Mouse (Mus musculus): ENCODE results near the gene Rgcc. TPM values are rescaled to one million over a fixed set of nuclear protein-coding genes. Genes with fewer than 3 reads are reported as not detected.

Gene Rgcc
- polyA plus RNA-seq, 1 experiment from 2014 or later: 65.4 TPM

DNA sequence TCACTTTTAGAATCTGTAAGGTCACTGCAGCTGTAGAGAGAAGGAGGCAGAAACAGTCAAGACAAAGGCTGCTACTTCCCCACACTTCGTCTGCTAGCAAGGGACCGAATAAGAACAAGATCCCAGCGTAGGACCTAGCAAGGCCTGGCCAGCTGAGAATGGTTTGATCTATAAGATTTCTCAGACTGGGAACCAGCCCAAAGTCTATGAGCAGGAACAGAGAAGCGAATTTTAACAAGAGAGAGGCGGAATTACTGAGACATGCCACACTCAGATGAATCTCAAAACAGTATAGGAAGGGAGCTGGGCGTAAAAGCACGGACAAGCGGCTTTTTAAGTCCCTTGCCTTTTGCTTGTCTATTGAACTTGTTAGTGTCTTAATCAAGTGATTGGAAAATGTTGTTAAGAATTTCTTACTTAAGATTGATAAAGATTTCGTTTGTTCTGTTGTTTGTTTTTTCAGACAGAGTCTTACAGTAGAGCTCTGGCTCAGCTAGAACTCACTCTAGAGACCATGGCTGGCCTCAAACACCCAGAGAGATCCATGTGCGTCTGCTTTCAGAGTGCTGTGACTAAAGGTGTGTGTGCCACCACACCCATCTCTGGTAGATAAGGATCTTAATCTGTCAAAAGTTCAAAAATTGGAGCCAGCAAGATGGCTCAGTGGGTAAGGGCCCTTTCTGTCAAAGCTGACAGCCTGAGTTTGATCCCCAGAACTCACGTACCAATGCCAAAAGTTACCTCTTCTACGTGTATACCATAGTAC lies 13.0 kb upstream of the Rgcc start:
- no peak for ATAC-seq (ENCODE audit: insufficient number of reproducible peaks, low FRiP score, low TSS enrichment, low read depth)
- no peaks in the 10 kb centered on the region for H3K9me3 ChIP-seq
- no peaks in the 10 kb centered on the region for H3K27me3 ChIP-seq
- no peak overlapping the region for H3K4me3 ChIP-seq
- H3K27ac ChIP-seq: peak overlapping the region; percentile 57; the same call in 1 of the 2 replicates
- no peak overlapping the region for H3K9ac ChIP-seq
- H3K4me1 ChIP-seq: peaks cover 11% of the 10 kb centered on the region; the same call in 1 of the 2 replicates
- WGBS: 68% methylated on average over 12 of the region's 12 CpGs
- no peaks in the 10 kb centered on the region for H3K36me3 ChIP-seq
- H3K4me2 ChIP-seq: no peak overlapping the region

DNA sequence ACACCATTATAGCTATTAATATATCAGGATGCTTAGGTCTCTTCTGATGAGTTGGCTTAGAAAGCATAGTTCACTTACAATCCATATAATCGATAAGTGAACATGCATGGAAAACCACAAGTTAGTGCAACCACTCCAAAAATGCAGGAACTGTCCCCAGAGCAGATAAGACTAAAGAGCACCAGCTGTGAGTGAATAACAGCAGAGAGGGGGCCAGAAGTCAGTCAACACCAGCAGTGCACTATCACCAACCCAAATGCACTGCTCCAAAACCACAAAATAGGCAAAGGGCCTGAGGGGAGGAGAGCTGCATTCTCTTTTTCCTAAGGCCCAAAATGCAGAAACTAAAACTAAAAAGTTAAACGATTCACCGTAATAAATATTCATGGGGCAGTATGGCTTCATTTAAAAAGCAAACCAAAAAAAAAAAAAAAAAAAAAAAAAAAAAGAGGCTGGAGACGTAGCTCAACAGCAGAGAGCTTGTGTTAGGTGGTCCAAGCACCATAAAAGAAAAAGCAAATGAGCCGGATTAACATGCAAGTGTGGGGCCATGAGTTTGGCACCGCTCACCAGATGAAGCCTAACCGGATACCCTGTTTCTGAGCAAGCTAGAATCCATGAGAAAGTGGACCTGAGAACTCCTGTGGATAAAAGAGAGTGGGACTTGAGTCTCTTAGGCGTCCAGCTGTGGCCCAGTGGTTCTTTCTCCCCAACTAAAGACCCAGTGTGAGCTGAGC lies 12.2 kb upstream of the Rgcc start:
- Histone ChIP-seq H3K4me3 (no peak overlapping the region), H3K36me3 (no peaks in the 10 kb centered on the region), H3K9ac (no peak overlapping the region), H3K4me2 (no peak overlapping the region), H3K27ac (peak overlapping the region; percentile 57; the same call in 1 of the 2 replicates), H3K27me3 (no peaks in the 10 kb centered on the region), H3K4me1 (peaks cover 14% of the 10 kb centered on the region; the same call in 1 of the 2 replicates), H3K9me3 (no peaks in the 10 kb centered on the region)
- WGBS: 58% methylated on average over 8 of the region's 8 CpGs
- ATAC-seq (ENCODE audit: insufficient number of reproducible peaks, low FRiP score, low TSS enrichment, low read depth): no peak

DNA sequence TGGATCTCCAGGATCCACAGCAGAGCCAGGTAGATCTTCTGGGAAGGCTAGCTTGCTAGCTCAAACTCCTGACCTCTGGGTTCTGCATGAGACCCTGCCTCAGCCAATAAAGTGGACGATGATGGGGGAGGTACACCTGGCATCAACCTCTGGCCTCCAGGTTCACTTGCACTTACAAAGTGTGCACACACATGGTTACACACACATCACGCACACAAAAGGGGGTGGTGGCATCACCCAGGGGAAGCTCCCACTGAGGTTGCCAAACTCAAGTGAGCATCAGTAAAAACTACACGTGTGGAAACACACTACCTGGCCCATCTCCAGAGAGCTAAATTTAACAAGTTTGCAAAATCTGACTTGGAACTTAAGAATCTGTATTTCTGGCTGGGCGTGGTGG lies 11.3 kb upstream of the Rgcc start:
- Histone ChIP-seq H3K27ac (no peak overlapping the region), H3K4me2 (no peak overlapping the region), H3K27me3 (no peaks in the 10 kb centered on the region), H3K36me3 (no peaks in the 10 kb centered on the region), H3K4me3 (no peak overlapping the region), H3K9me3 (no peaks in the 10 kb centered on the region), H3K4me1 (peaks cover 14% of the 10 kb centered on the region; the same call in 1 of the 2 replicates), H3K9ac (no peak overlapping the region)
- 63% methylated on average over 4 of the region's 4 CpGs for WGBS
- ATAC-seq (ENCODE audit: insufficient number of reproducible peaks, low FRiP score, low TSS enrichment, low read depth): no peak

DNA sequence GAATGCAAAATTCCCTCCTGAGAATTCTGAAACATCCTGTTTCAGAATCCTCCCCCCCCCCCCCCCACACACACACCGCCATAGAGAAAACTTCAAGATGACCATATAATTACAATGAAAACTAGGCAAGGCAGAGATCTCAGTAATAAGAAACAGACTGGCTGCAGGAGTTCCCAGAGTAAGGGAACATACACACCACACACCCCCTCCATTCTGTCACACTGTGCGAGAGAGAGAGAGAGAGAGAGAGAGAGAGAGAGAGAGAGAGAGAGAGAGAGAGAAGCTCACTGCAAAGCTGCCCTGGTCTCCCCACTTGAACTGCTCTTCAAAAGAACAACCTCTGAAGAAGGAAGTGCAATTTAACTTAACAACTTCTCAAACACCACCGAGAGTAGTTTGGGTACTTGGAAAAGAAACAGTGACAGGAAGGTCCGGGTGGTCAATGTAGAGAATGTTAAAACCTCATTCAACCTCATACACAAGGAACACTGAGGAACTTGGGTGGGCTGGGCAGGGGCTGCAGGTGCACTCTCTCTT lies 10.5 kb upstream of the Rgcc start:
- Histone ChIP-seq H3K36me3 (no peaks in the 10 kb centered on the region), H3K27ac (no peak overlapping the region), H3K4me2 (no peak overlapping the region), H3K4me1 (peaks cover 12% of the 10 kb centered on the region; the same call in 1 of the 2 replicates), H3K9me3 (no peaks in the 10 kb centered on the region), H3K9ac (no peak overlapping the region), H3K4me3 (no peak overlapping the region), H3K27me3 (no peaks in the 10 kb centered on the region)
- WGBS: 30% methylated on average over 4 of the region's 4 CpGs
- ATAC-seq (ENCODE audit: insufficient number of reproducible peaks, low FRiP score, low TSS enrichment, low read depth): no peak

DNA sequence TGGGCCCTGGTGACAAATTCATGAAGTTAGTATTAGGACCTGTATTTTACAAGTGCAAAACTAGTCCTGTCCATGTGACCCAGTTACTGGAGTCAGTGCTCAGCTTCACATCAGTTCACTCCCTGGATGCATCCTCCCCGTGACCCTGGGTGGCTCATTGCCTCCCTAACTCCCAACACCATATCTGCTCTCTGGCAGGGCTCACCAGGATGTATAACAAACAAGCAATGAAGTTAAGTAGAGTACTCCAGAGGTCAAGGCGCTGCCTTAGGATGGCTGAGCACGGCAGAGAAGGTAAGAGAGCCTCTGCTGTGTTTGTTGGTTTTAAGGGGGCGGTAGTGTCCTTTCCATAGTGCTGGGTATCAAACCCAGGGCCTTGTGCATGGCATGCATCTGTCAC lies 7.7 kb upstream of the Rgcc start:
- no peak overlapping the region for H3K27ac ChIP-seq
- no peak overlapping the region for H3K4me3 ChIP-seq
- H3K4me2 ChIP-seq: no peak overlapping the region
- H3K36me3 ChIP-seq: no peaks in the 10 kb centered on the region
- peaks cover 10% of the 10 kb centered on the region; the same call in 1 of the 2 replicates for H3K4me1 ChIP-seq
- no peaks in the 10 kb centered on the region for H3K27me3 ChIP-seq
- no peak for ATAC-seq (ENCODE audit: insufficient number of reproducible peaks, low FRiP score, low TSS enrichment, low read depth)
- 66% methylated on average over 4 of the region's 4 CpGs for WGBS
- no peak overlapping the region for H3K9ac ChIP-seq
- H3K9me3 ChIP-seq: no peaks in the 10 kb centered on the region

GRCm38 (mm10) chr14:79308364-79308763 lies 6.9 kb upstream of the Rgcc start:
- ATAC-seq (ENCODE audit: insufficient number of reproducible peaks, low FRiP score, low TSS enrichment, low read depth): no peak
- WGBS: 49% methylated on average over 4 of the region's 4 CpGs
- Histone ChIP-seq H3K9ac (no peak overlapping the region), H3K9me3 (no peaks in the 10 kb centered on the region), H3K4me2 (no peak overlapping the region), H3K27me3 (no peaks in the 10 kb centered on the region), H3K4me1 (peaks cover 7% of the 10 kb centered on the region; the same call in 1 of the 2 replicates), H3K36me3 (no peaks in the 10 kb centered on the region), H3K4me3 (no peak overlapping the region), H3K27ac (no peak overlapping the region)

- H3K27me3 ChIP-seq: no peaks in the 10 kb centered on the region
- 67% methylated on average over 5 of the region's 5 CpGs for WGBS
- H3K4me1 ChIP-seq: peaks cover 7% of the 10 kb centered on the region; the same call in 1 of the 2 replicates
- no peak overlapping the region for H3K27ac ChIP-seq
- H3K9ac ChIP-seq: no peak overlapping the region
- ATAC-seq (ENCODE audit: insufficient number of reproducible peaks, low FRiP score, low TSS enrichment, low read depth): no peak
- no peak overlapping the region for H3K4me3 ChIP-seq
- no peaks in the 10 kb centered on the region for H3K36me3 ChIP-seq
- H3K9me3 ChIP-seq: no peaks in the 10 kb centered on the region
- H3K4me2 ChIP-seq: no peak overlapping the region
These were observed 6.5 kb upstream of the Rgcc start for GRCm38 (mm10) chr14:79307908-79308307.

GRCm38 (mm10) chr14:79307138-79307537 lies 5.7 kb upstream of the Rgcc start:
- Histone ChIP-seq H3K36me3 (no peaks in the 10 kb centered on the region), H3K4me3 (no peak overlapping the region), H3K4me2 (no peak overlapping the region), H3K9me3 (no peaks in the 10 kb centered on the region), H3K27ac (no peak overlapping the region), H3K4me1 (peaks cover 7% of the 10 kb centered on the region; the same call in 1 of the 2 replicates), H3K27me3 (peaks cover 3% of the 10 kb centered on the region), H3K9ac (no peak overlapping the region)
- WGBS: 88% methylated on average over 7 of the region's 7 CpGs
- no peak for ATAC-seq (ENCODE audit: insufficient number of reproducible peaks, low FRiP score, low TSS enrichment, low read depth)

GRCm38 (mm10) chr14:79304873-79305464 lies 3.5 kb upstream of the Rgcc start:
- Histone ChIP-seq H3K4me1 (peaks cover 19% of the 10 kb centered on the region), H3K9me3 (no peaks in the 10 kb centered on the region), H3K9ac (no peak overlapping the region), H3K4me3 (no peak overlapping the region), H3K27me3 (peaks cover 6% of the 10 kb centered on the region), H3K27ac (no peak overlapping the region), H3K36me3 (no peaks in the 10 kb centered on the region), H3K4me2 (no peak overlapping the region)
- no peak for ATAC-seq (ENCODE audit: insufficient number of reproducible peaks, low FRiP score, low TSS enrichment, low read depth)
- 79% methylated on average over 6 of the region's 6 CpGs for WGBS

GRCm38 (mm10) chr14:79303150-79303549 lies 1.7 kb upstream of the Rgcc start:
- no peak overlapping the region for H3K4me2 ChIP-seq
- WGBS: 74% methylated on average over 2 of the region's 2 CpGs
- no peaks in the 10 kb centered on the region for H3K36me3 ChIP-seq
- no peak overlapping the region for H3K4me3 ChIP-seq
- no peaks in the 10 kb centered on the region for H3K9me3 ChIP-seq
- H3K9ac ChIP-seq: no peak overlapping the region
- peaks cover 6% of the 10 kb centered on the region for H3K27me3 ChIP-seq
- no peak for ATAC-seq (ENCODE audit: insufficient number of reproducible peaks, low FRiP score, low TSS enrichment, low read depth)
- H3K27ac ChIP-seq: no peak overlapping the region
- peaks cover 19% of the 10 kb centered on the region for H3K4me1 ChIP-seq

- WGBS: under 1% methylated on average over 52 of the region's 52 CpGs
- Histone ChIP-seq H3K36me3 (no peaks in the 10 kb centered on the region), H3K9me3 (no peaks in the 10 kb centered on the region), H3K27ac (0 out of 2 replicates have a peak overlapping the region, but pooled peaks have one; percentile 61), H3K4me3 (peak overlapping the region; percentile 59), H3K4me1 (peaks cover 23% of the 10 kb centered on the region), H3K9ac (peak overlapping the region; percentile 55), H3K4me2 (peak overlapping the region; percentile 95), H3K27me3 (peaks cover 6% of the 10 kb centered on the region)
- ATAC-seq (ENCODE audit: insufficient number of reproducible peaks, low FRiP score, low TSS enrichment, low read depth): 0 out of 2 replicates have a peak, but pooled peaks have one; percentile 4
These were observed 649 bp downstream of the Rgcc start for GRCm38 (mm10) chr14:79300641-79301350.

All from limb, embryonic 15.5 days (tissue).